Mouse (Mus musculus) R1 (cell line): ENCODE data around the gene Slc39a2.

Experiments
- DNase-seq: peaks from one replicate; pipeline ENCODE4 v3.0.0-alpha.2; 2018; ENCODE audit warnings: low read depth, low spot score

Gene Slc39a2

DNA sequence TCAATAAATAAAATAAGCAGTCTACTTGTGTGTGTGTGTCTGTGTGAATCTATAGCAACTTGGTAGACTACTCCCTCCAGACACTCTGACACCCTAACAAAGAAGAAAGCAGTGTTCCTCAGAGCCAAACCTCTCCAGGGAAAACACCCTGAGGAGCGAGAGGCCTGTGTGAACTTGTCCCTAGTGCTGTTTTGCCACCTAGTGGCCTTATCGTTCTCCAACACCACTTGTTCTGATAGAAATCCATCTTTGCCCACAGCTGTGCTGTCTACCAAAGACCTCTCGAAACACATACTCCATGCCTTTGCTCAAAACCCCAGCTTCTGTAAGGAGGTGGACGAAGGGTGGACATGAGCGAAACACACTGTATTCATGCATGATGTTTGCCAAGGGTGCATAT lies 38.1 kb downstream of the Slc39a2 start:
- peak; percentile 72 for DNase-seq

DNA sequence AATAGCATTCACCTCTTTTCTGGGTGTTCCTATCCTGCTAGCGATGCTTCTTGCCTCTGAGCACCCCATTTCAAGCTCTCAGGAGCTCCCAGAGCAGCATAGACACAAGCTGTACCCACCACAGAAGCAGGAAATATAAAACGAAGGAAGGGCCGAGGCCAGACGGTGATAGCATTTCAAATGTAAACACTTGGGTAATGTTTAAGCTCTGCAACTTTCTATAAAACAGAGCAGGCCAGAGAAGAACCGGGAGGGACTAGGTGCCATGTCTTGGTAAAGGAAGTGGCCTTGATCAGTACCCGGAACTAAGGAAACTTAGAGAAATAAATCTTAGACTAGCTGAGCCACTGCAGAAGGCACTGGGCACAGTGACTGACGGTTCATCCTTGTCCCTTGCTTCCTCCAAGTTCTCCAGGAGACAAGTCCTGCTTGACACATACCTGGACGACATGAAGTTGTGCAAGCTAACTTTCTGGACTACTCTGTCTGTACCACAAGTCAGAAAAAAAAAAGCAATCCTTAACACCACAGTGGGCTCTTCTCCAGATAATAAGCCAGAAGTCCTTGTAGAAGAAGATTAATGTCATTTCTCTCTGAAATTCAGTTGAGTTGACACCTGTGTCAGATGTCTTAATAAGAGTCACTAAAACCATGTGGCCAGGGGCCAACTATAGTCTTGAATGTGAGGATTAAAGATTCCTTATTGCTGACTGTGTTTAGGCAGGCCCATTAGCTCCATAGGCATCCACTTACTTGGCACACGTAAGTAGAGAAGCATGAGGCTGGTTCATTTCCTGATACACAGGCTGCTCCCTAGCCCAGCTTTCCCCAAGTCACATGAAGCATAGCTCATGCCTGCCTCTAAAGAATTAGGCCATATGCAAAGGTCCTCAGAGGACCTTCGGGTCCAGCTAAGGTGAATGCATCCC lies 39.7 kb downstream of the Slc39a2 start:
- no peak for DNase-seq

DNA sequence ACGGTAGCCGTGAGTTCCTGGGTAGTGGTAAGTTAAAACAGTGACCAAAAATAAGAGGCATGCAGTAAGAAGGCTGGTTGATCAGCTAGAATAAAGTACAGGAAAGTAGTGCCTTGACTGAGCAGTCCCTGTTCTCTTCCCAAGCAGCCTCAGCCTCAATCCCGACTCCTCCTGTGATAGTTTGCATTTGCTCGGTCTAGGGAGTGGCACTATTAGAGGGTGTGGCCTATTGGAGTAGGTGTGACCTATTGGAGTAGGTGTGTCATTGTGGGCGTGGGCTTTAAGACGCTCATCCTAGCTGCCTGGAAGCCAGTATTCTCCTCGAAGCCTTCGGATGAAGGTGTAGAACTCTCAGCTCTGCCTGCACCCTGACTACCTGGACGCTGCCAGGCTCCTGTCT lies 46.3 kb downstream of the Slc39a2 start:
- peak; percentile 60 for DNase-seq

DNA sequence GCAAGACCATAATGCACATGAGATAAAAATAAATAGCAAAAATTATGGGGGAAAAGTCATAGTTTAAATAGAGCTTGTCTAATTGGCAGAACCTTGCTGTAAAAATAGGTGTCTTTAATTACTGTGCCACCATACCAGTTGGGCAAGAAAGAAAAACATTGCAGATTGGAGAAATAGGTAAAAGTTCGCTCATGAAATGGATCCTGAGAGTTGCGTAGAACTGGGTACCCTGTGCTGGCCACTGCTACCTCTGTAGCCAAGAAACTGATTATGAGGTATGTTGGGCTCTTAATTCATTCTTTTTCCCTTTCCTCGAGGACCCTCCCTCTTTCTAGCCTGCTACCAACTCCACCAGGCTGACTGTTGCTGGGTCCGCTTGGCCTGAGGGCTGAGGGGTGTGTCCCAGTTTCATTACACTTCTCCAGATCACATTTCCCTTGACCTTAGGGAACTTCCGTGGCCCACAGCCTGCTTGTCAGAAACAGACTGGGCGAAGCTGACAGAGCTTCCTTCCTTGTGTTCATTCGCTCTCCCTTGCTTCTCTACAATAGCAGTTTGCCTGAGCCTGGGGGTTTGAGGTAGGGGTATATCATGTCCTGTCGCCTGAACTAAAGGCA lies 48.4 kb downstream of the Slc39a2 start:
- peak; percentile 48 for DNase-seq

DNA sequence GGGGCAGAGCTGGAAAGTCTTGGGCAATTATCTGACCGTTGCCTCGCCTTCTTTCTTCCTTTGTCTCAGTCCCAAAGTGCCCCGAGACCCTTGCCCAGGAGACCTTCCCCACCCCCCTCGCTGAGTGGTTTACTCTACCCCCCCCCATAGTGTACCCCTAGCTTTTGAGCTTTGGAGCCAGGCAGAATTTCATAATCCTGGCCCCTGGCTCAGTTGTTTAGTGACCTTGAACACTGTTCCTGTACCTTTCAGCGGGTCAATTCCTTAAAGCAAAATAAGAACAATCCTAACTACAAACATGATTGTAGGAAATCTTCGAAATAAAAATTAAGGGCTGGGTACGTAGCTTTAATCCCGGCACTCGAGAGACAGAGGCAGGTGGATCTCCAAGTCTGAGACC lies 48.9 kb downstream of the Slc39a2 start:
- DNase-seq = no peak

DNA sequence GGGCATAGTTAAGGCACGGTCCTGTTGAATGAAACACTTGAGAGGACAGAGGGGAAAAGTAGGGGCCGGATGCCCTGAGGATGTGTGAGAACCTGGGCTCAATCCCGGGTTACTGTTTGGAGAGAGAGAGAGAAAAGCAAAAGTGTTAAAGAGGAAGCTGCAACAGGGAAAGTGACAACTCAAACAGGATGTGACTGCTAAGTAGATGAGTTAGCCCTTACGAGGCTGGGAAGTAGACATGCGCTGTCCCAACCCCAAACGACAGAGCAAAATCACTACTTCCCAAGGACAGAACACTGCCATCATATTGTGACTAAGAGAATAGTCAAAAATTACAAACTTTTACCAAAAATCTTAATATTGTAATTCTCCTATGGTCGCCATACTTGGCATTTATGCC lies 49.5 kb downstream of the Slc39a2 start:
- DNase-seq = no peak

DNA sequence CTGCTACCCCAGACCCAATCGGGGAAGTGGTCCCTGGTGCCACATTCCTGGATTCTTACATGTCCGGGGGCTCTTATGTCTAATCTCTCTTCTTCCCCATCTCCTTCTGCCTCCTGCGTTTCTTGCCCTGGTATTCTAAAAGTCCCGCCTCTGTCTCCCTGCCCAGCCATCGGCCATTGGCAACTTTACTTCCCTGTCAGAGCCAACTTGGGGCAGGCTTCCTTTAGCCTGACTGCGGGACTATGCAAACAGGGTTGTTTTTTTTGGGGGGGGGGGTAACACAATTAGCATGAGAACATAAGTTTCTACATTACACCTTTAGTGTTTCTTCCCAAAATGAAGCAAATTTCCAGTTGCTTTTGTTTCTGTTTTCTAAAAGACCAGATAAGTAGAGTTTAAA lies 50.6 kb downstream of the Slc39a2 start:
- DNase-seq = peak; percentile 2
